Mouse (Mus musculus) MEL (cell line): ENCODE measurements at regions not wholly inside any gene's neighbourhood (a gene's known extent, or its start where the extent isn't known, plus 50 kb on each side); places are given as distances from the start of the nearest gene placed in this dataset.

Experiments used
- DNase-seq: peaks from one replicate; pipeline ENCODE4 v3.0.0; 2011; ENCODE audit warnings: low read depth, low spot score
- H3K27ac ChIP-seq: 2 replicates; pipeline ENCODE4 v1.5.1; 2012; ENCODE audit warnings: low read depth, mild to moderate bottlenecking, control low read depth, low read length, moderate library complexity; ENCODE audit not compliant: control insufficient read depth
- H3K27me3 ChIP-seq, 2 experiments: fragments of 150-350 bp in 1 of 2; sonication (generic) in 1 of 2; 2 replicates each; pipeline ENCODE4 v1.6.1; 2012; ENCODE audit warnings: low read length in 2 of 2, mild to moderate bottlenecking in 2 of 2, improper control_type of control experiment in 1 of 2, moderate library complexity in 1 of 2; ENCODE audit not compliant: insufficient read depth in 2 of 2, control insufficient read depth in 1 of 2
- H3K36me3 ChIP-seq, 2 experiments: 2 replicates each; pipeline ENCODE4 v1.6.1; 2012 to 2014; ENCODE audit warnings: low read length in 2 of 2, improper control_type of control experiment in 1 of 2, inconsistent platforms in 1 of 2, mild to moderate bottlenecking in 1 of 2; ENCODE audit not compliant: insufficient read depth in 2 of 2, control insufficient read depth in 1 of 2
- H3K4me1 ChIP-seq, 2 experiments: fragments of 150-350 bp in 1 of 2; sonication (generic) in 1 of 2; 2 replicates each; pipeline ENCODE4 v1.6.1; 2012; ENCODE audit warnings: low read length in 2 of 2, improper control_type of control experiment in 1 of 2, mild to moderate bottlenecking in 1 of 2; ENCODE audit not compliant: insufficient read depth in 2 of 2, control insufficient read depth in 1 of 2
- H3K4me3 ChIP-seq, 2 experiments: fragments of 150-350 bp in 1 of 2; sonication (generic) in 1 of 2; 2 replicates each; pipeline ENCODE4 v1.5.1; 2012; ENCODE audit warnings: low read depth in 2 of 2, low read length in 2 of 2, mild to moderate bottlenecking in 2 of 2, moderate library complexity in 2 of 2, control low read depth in 1 of 2, improper control_type of control experiment in 1 of 2; ENCODE audit not compliant: control insufficient read depth in 1 of 2, insufficient read depth in 1 of 2
- H3K79me2 ChIP-seq: 2 replicates; pipeline ENCODE4 v1.6.1; 2012; ENCODE audit warnings: mild to moderate bottlenecking, low read length, moderate library complexity; ENCODE audit not compliant: control insufficient read depth, poor library complexity, insufficient read depth
- H3K9ac ChIP-seq: 2 replicates; pipeline ENCODE4 v1.6.1; 2012; ENCODE audit warnings: low read depth, mild to moderate bottlenecking, control low read depth, low read length, moderate library complexity; ENCODE audit not compliant: control insufficient read depth, poor library complexity, severe bottlenecking
- H3K9me3 ChIP-seq: fragments of 150-350 bp; sonication (generic); replicated peaks from 2 replicates; pipeline ENCODE4 v1.6.1; 2012; ENCODE audit warnings: mild to moderate bottlenecking, low read length, improper control_type of control experiment, moderate library complexity; ENCODE audit not compliant: insufficient read depth
- CHD2 ChIP-seq: IDR thresholded peaks from 2 replicates; pipeline ENCODE4 v1.6.1; 2011; ENCODE audit warnings: low read length, improper control_type of control experiment
- E2F4 ChIP-seq: IDR thresholded peaks from 2 replicates; pipeline ENCODE4 v1.6.1; 2011; ENCODE audit warnings: low read depth, low read length, improper control_type of control experiment, borderline replicate concordance
- ELF1 ChIP-seq: IDR thresholded peaks from 2 replicates; pipeline ENCODE4 v1.6.1; 2014; ENCODE audit warnings: low read depth, mild to moderate bottlenecking, inconsistent platforms, low read length, improper control_type of control experiment, moderate library complexity
- EP300 ChIP-seq, 2 experiments: IDR thresholded peaks; 2 replicates each; pipeline ENCODE4 v1.6.1; 2011; ENCODE audit warnings: improper control_type of control experiment in 2 of 2, low read length in 2 of 2, low read depth in 1 of 2, mild to moderate bottlenecking in 1 of 2
- GABPA ChIP-seq: IDR thresholded peaks from 2 replicates; pipeline ENCODE4 v1.6.1; 2012; ENCODE audit warnings: low read depth, mild to moderate bottlenecking, inconsistent platforms, low read length, improper control_type of control experiment, moderate library complexity
- GATA1 ChIP-seq: IDR thresholded peaks from 2 replicates; pipeline ENCODE4 v1.6.1; 2011; ENCODE audit warnings: low read depth, low read length, improper control_type of control experiment
- HCFC1 ChIP-seq: IDR thresholded peaks from 2 replicates; pipeline ENCODE4 v1.6.1; 2012; ENCODE audit warnings: low read depth, mild to moderate bottlenecking, inconsistent platforms, low read length, improper control_type of control experiment, moderate library complexity
- JUND ChIP-seq: IDR thresholded peaks from 2 replicates; pipeline ENCODE4 v1.6.1; 2011; ENCODE audit warnings: low read depth, mild to moderate bottlenecking, improper control_type of control experiment, low read length
- KAT2A ChIP-seq: conservative IDR thresholded peaks from 2 replicates; pipeline ENCODE4 v1.6.1; 2012; ENCODE audit warnings: low read depth, low read length, improper control_type of control experiment, inconsistent platforms
- MAFK ChIP-seq: IDR thresholded peaks from 2 replicates; pipeline ENCODE4 v1.6.1; 2011; ENCODE audit warnings: low read depth, mild to moderate bottlenecking, low read length, improper control_type of control experiment, borderline replicate concordance
- MEF2A ChIP-seq: IDR thresholded peaks from 2 replicates; pipeline ENCODE4 v1.6.1; 2014; ENCODE audit warnings: low read depth, mild to moderate bottlenecking, inconsistent platforms, low read length, improper control_type of control experiment; ENCODE audit not compliant: poor library complexity, insufficient replicate concordance, severe bottlenecking; ENCODE audit errors: extremely low read depth
- MXI1 ChIP-seq: IDR thresholded peaks from 2 replicates; pipeline ENCODE4 v1.6.1; 2011; ENCODE audit warnings: mild to moderate bottlenecking, low read depth, low read length, improper control_type of control experiment
- MYB ChIP-seq: IDR thresholded peaks from 2 replicates; pipeline ENCODE4 v1.6.1; 2011; ENCODE audit warnings: mild to moderate bottlenecking, low read depth, low read length, improper control_type of control experiment
- MYC ChIP-seq: IDR thresholded peaks from 2 replicates; pipeline ENCODE4 v1.6.1; 2011; ENCODE audit warnings: low read depth, mild to moderate bottlenecking, low read length, improper control_type of control experiment, moderate library complexity
- NELFE ChIP-seq: IDR thresholded peaks from 2 replicates; pipeline ENCODE4 v1.6.1; 2011; ENCODE audit warnings: low read depth, low read length, improper control_type of control experiment
- NRF1 ChIP-seq: IDR thresholded peaks from 2 replicates; pipeline ENCODE4 v1.6.1; 2014; ENCODE audit warnings: low read depth, mild to moderate bottlenecking, inconsistent platforms, low read length, improper control_type of control experiment, moderate library complexity; ENCODE audit not compliant: poor library complexity, insufficient read depth, severe bottlenecking
- POLR2AphosphoS2 ChIP-seq: IDR thresholded peaks from 2 replicates; pipeline ENCODE4 v1.6.1; 2011; ENCODE audit warnings: low read length, improper control_type of control experiment
- RCOR1 ChIP-seq: IDR thresholded peaks from 2 replicates; pipeline ENCODE4 v1.6.1; 2012; ENCODE audit warnings: low read depth, mild to moderate bottlenecking, inconsistent platforms, low read length, improper control_type of control experiment
- SIN3A ChIP-seq: IDR thresholded peaks from 2 replicates; pipeline ENCODE4 v1.6.1; 2012; ENCODE audit warnings: low read length, improper control_type of control experiment, inconsistent platforms
- SMC3 ChIP-seq: IDR thresholded peaks from 2 replicates; pipeline ENCODE4 v1.6.1; 2011; ENCODE audit warnings: low read depth, low read length, improper control_type of control experiment
- TBP ChIP-seq: IDR thresholded peaks from 2 replicates; pipeline ENCODE4 v1.8.0; 2011; ENCODE audit warnings: low read depth, low read length, improper control_type of control experiment
- UBTF ChIP-seq: IDR thresholded peaks from 2 replicates; pipeline ENCODE4 v1.6.1; 2012; ENCODE audit warnings: low read depth, mild to moderate bottlenecking, inconsistent platforms, low read length, improper control_type of control experiment, moderate library complexity, borderline replicate concordance; ENCODE audit not compliant: insufficient read depth
- USF1 ChIP-seq: IDR thresholded peaks from 2 replicates; pipeline ENCODE4 v1.6.1; 2014; ENCODE audit warnings: low read depth, mild to moderate bottlenecking, inconsistent platforms, low read length, improper control_type of control experiment, moderate library complexity
- USF2 ChIP-seq, 2 experiments: IDR thresholded peaks; 2 replicates each; pipeline ENCODE4 v1.6.1; 2011 to 2012; ENCODE audit warnings: improper control_type of control experiment in 2 of 2, low read length in 2 of 2, borderline replicate concordance in 1 of 2, inconsistent platforms in 1 of 2, low read depth in 1 of 2, mild to moderate bottlenecking in 1 of 2; ENCODE audit not compliant: insufficient read depth in 1 of 2
- ZC3H11A ChIP-seq: IDR thresholded peaks from 2 replicates; pipeline ENCODE4 v1.6.1; 2012; ENCODE audit warnings: low read depth, mild to moderate bottlenecking, inconsistent platforms, low read length, improper control_type of control experiment
- ZKSCAN1 ChIP-seq: IDR thresholded peaks from 2 replicates; pipeline ENCODE4 v1.6.1; 2012; ENCODE audit warnings: low read depth, mild to moderate bottlenecking, inconsistent platforms, low read length, improper control_type of control experiment, moderate library complexity
- ZNF384 ChIP-seq: IDR thresholded peaks from 2 replicates; pipeline ENCODE4 v1.6.1; 2012; ENCODE audit warnings: low read depth, mild to moderate bottlenecking, inconsistent platforms, low read length, improper control_type of control experiment

GRCm38 (mm10) chr3:115820139-115820481 is 67.5 kb upstream of the Dph5 start:
- Histone ChIP-seq H3K9me3 (no peaks in the 10 kb centered on the region), H3K36me3 (peaks cover 0 to 31% of the 10 kb centered on the region in 2 experiments; a peak in 2 of 4 replicates), H3K27me3 (no peaks in the 10 kb centered on the region), H3K79me2 (no peaks in the 10 kb centered on the region), H3K27ac (no peak overlapping the region), H3K4me1 (peaks cover 14 to 33% of the 10 kb centered on the region in 2 experiments), H3K9ac (no peak overlapping the region), H3K4me3 (peak overlapping the region; percentile 7 to 13; a peak in 1 of 4 replicates)
- TF ChIP-seq RCOR1 (no peak), UBTF (no peak), MYC (peak; percentile 9; the same call in 1 of the 2 replicates), USF2 (IDR thresholded peaks at IDR 0.05; ENCODE audit: borderline replicate concordance in 1 of 2, insufficient read depth in 1 of 2, low read depth in 1 of 2, low read length in 2 of 2) (no peak), ELF1 (no peak), SMC3 (no peak), MEF2A (no peak), MAFK (no peak), USF1 (no peak), MYB (no peak), POLR2AphosphoS2 (no peak), ZNF384 (no peak), NRF1 (no peak), GABPA (no peak), KAT2A (no peak), ZKSCAN1 (no peak), ZC3H11A (no peak), TBP (no peak), SIN3A (0 out of 2 replicates have a peak, but pooled peaks have one; percentile 5), GATA1 (no peak), MXI1 (no peak), JUND (no peak), E2F4 (no peak), EP300 (IDR thresholded peaks at IDR 0.05; ENCODE audit: low read depth in 1 of 2, low read length in 2 of 2) (no peak), HCFC1 (no peak), CHD2 (0 out of 2 replicates have a peak, but pooled peaks have one; percentile 1), NELFE (no peak)
- DNase-seq: no peak
